ENCODE assay signal across 20 mouse cellular contexts in the genomic region with DNA sequence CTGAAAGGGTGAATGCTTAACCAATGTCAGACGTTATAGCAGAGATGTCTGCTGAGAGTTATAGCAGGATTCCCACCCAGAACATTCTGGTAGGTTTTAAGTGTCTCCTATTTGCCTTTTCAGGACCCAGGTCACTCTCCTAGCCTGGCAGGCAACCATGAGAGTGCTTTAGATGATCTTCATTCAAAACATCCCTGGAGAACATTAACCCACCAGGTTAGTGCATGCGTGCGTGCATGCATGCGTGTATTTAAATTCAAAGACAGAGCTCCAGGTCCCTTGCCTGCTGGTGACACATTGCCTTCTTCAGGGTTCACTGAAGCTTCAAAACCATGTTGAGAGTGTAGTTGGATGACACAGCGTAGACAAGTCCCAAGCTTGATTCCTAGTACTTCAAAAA. TPM values are rescaled to one million over a fixed set of nuclear protein-coding genes. Genes with fewer than 3 reads are reported as not detected.
"Had no signal": no experiment of that assay in that cellular context is flagged by ENCODE, and none has a peak within 500 bp of the region (broad histone marks: within the 10 kb centered on the region; RNA-seq: fewer than 3 reads in every experiment).

No protein-coding gene starts in this region.

- H3K9ac ChIP-seq: intestine, embryonic 15.5 days; limb, embryonic 13.5 days; liver, embryonic 12.5 days; liver, embryonic 15.5 days had no signal

- H3K27me3 ChIP-seq: intestine, embryonic 15.5 days; limb, embryonic 13.5 days; liver, embryonic 12.5 days; liver, embryonic 15.5 days had no signal

- ATAC-seq: intestine, embryonic 15.5 days; liver, embryonic 12.5 days had no signal

- H3K4me3 ChIP-seq: intestine, embryonic 15.5 days; layer of hippocampus, adult 2 months; limb, embryonic 10.5 days; limb, embryonic 13.5 days; liver, embryonic 12.5 days; liver, embryonic 15.5 days had no signal

- H3K9me3 ChIP-seq: intestine, embryonic 15.5 days; limb, embryonic 10.5 days; limb, embryonic 13.5 days; liver, embryonic 12.5 days; liver, embryonic 15.5 days had no signal

- H3K4me2 ChIP-seq: intestine, embryonic 15.5 days; limb, embryonic 13.5 days; liver, embryonic 12.5 days; liver, embryonic 15.5 days; midbrain, embryonic 11.5 days had no signal

- H3K4me1 ChIP-seq: intestine, embryonic 15.5 days; limb, embryonic 10.5 days; liver, embryonic 12.5 days; liver, embryonic 15.5 days had no signal

- H3K36me3 ChIP-seq: intestine, embryonic 15.5 days; limb, embryonic 10.5 days; limb, embryonic 13.5 days; liver, embryonic 12.5 days; liver, embryonic 15.5 days had no signal

- DNase-seq: layer of hippocampus, adult 9-11 months; liver; lung, adult 2 months; lung, postnatal 14 days; lung, postnatal 4 days; midbrain, embryonic 14.5 days; thymus, adult 18-20 months; thymus, postnatal 36 days had no signal

- H3K27ac ChIP-seq: intestine, embryonic 15.5 days; layer of hippocampus, adult 2 months; limb, embryonic 10.5 days; limb, embryonic 13.5 days; liver, embryonic 12.5 days; liver, embryonic 15.5 days had no signal

RNA-seq across cellular contexts. Expression of gene Aox1, which starts 35.4 kb away (rescaled TPM):
- total RNA-seq: megakaryocyte progenitor cell, adult 5-6 weeks; megakaryocyte-erythroid progenitor cell, adult 5-6 weeks had no signal

RNA-seq across cellular contexts. Expression of gene Aox3, which starts 47.8 kb away (rescaled TPM):
- total RNA-seq: megakaryocyte progenitor cell, adult 5-6 weeks; megakaryocyte-erythroid progenitor cell, adult 5-6 weeks; midbrain, postnatal 0 days had no signal
- polyA plus RNA-seq: large intestine, adult 2 months; liver, embryonic 12.5 days; neural tube, embryonic 11.5 days had no signal
